Mouse (Mus musculus): Measurements from ENCODE around the gene Pnrc1. TPM values are rescaled to one million over a fixed set of nuclear protein-coding genes. Genes with fewer than 3 reads are reported as not detected.

Gene Pnrc1
- total and polyA plus RNA-seq, 3 experiments: 27.8 to 35.3 (median 32.2) TPM

DNA sequence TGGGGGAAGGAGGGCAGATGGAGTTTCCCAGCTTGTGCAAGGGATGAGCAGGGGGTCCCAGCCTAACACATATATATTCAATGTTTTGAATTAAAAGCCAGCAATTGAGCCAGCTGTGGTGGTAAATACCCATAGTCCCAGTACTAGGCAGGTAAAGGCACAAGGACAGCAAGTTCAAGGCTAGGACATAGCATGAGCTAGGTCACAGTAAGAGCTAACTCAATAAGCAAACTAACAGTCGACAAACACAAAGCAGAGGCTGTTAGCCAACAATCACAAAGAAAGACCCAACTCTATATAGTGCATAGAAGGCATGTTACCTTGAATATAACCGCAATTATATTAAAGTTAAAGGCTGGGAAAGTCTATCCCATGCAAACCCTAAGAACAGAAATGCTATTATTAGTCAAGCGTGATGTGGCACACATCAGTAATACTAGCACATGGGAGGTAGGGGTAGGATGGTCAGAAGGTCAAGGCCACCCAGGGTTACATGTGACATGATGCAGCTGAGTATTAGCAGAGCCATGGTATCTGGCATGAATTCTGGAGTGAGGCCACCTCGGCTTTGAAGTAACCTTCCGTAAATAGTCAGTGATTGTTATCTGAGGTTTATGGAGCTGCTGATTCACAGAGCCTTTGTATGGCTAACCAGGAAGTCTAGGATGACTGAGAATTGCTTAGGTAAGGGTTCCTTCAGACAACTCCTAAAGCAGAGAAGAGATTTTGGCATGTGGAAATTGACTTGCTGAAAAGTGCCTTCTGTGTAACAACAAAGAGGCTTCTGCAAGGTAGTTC lies 5.7 kb downstream of the Pnrc1 start:
- in situ Hi-C loops (cut with MboI; ENCODE audit: low pct_ligation_motif_present, low pct_unique_long_range_greater_than_20kb, low sequenced_read_pairs) (loop anchor here (10.0 kb wide), 1 partner anchor 139 kb away; no protein-coding TSS in a partner anchor), dilution Hi-C loops (cut with MboI; ENCODE audit: extremely low pct_ligation_motif_present, extremely low pct_unique_long_range_greater_than_20kb, low sequenced_read_pairs) (no loop called here)
- Histone ChIP-seq H3K27ac (ENCODE audit: insufficient read depth, low read depth) (no peak overlapping the region), H3K9me3 (replicated peaks; ENCODE audit: low read length) (peaks cover 3% of the 10 kb centered on the region), H3K36me3 (replicated peaks in 1 of 2; ENCODE audit: control insufficient read depth in 1 of 2, insufficient read depth in 1 of 2, low read length in 1 of 2) (peaks cover 0 to 10% of the 10 kb centered on the region in 2 experiments), H3K4me3 (replicated peaks in 1 of 3; ENCODE audit: low read depth in 2 of 3, low read length in 2 of 3, poor library complexity in 1 of 3) (no peak overlapping the region), H3K4me2 (ENCODE audit: insufficient read depth, low read depth, poor library complexity, severe bottlenecking) (no peak overlapping the region), H3K79me2 (replicated peaks; ENCODE audit: control insufficient read depth, extremely low read depth, insufficient read depth, poor library complexity, severe bottlenecking) (no peaks in the 10 kb centered on the region), H3K27me3 (replicated peaks) (no peaks in the 10 kb centered on the region), H3K4me1 (ENCODE audit: control insufficient read depth in 1 of 2, insufficient read depth in 2 of 2) (peaks cover 3 to 27% of the 10 kb centered on the region in 2 experiments; a peak in 3 of 4 replicates), H3K9ac (ENCODE audit: insufficient read depth, low read depth) (no peak overlapping the region)
- TF ChIP-seq ZC3H11A (IDR thresholded peaks at IDR 0.05; ENCODE audit: low read depth, low read length) (no peak), TBP (conservative IDR thresholded peaks at IDR 0.05; ENCODE audit: low read depth, low read length) (no peak), NELFE (IDR thresholded peaks at IDR 0.05; ENCODE audit: low read depth, low read length) (no peak), E2F4 (IDR thresholded peaks at IDR 0.05; ENCODE audit: insufficient replicate concordance, low read depth, low read length) (no peak), JUND (conservative IDR thresholded peaks at IDR 0.05; ENCODE audit: low read depth, low read length) (no peak), CHD1 (IDR thresholded peaks at IDR 0.05; ENCODE audit: low read depth, low read length) (no peak)
- no peak for DNase-seq (ENCODE audit: extremely low read depth)

DNA sequence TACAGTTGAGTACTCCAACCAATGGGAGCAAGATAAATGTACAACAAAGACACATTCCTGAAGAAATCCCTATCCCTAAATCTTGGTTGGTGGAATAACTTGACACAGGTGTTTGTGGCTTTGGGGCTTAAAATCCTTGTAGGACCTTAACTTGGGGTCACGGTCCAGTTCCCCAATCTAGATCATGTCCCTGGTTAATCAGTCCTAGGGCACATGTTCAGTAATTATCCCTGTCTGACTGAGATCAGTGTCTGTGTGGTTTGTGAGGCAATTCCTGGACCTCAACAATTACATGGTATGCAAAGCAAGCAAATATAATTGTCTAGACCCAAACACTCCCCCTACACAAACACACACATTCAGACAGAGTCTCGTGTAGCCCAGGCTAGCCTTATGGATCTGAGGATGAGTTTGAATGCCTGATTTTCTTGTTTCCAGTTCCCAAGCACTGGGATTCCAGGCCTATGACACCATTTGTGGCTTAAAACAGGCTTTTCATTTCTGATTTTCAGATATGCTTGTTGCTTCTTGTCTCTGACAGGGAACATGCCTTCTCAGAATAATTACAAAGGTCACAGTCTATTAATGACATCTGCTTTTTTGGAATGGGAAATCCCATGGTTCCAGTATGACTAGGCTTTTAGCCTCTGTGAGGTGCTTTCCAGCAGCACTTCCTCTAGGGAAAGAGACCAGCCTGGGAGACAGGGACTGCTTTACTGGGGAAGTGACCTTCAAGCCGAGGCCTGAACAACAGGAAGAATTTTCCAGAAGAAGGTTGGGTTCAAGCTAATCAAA lies 7.9 kb downstream of the Pnrc1 start:
- in situ Hi-C loops (cut with MboI; ENCODE audit: low pct_ligation_motif_present, low pct_unique_long_range_greater_than_20kb, low sequenced_read_pairs): loop anchor here (10.0 kb wide), 1 partner anchor 137 kb away; no protein-coding TSS in a partner anchor
- H3K4me1 ChIP-seq (ENCODE audit: control insufficient read depth in 1 of 2, insufficient read depth in 2 of 2): peaks cover 3 to 19% of the 10 kb centered on the region in 2 experiments; a peak in 3 of 4 replicates
- peaks cover 3% of the 10 kb centered on the region for H3K9me3 ChIP-seq (replicated peaks; ENCODE audit: low read length)
- no peak overlapping the region for H3K4me2 ChIP-seq (ENCODE audit: insufficient read depth, low read depth, poor library complexity, severe bottlenecking)
- dilution Hi-C loops (cut with MboI; ENCODE audit: extremely low pct_ligation_motif_present, extremely low pct_unique_long_range_greater_than_20kb, low sequenced_read_pairs): no loop called here
- H3K4me3 ChIP-seq (replicated peaks in 1 of 3; ENCODE audit: low read depth in 2 of 3, low read length in 2 of 3, poor library complexity in 1 of 3): no peak overlapping the region
- no peak overlapping the region for H3K27ac ChIP-seq (ENCODE audit: insufficient read depth, low read depth)
- TF ChIP-seq MAZ (IDR thresholded peaks at IDR 0.05; ENCODE audit: low read depth, low read length): no peak
- peak; percentile 36; the same call in 1 of the 2 replicates for TF ChIP-seq EP300 (IDR thresholded peaks at IDR 0.05; ENCODE audit: low read length)
- TF ChIP-seq IRF4 (IDR thresholded peaks at IDR 0.05; ENCODE audit: low read depth, low read length): peak; percentile 34; the same call in 1 of the 2 replicates
- no peaks in the 10 kb centered on the region for H3K79me2 ChIP-seq (replicated peaks; ENCODE audit: control insufficient read depth, extremely low read depth, insufficient read depth, poor library complexity, severe bottlenecking)
- no peak for DNase-seq (ENCODE audit: extremely low read depth)
- peaks cover 0 to 13% of the 10 kb centered on the region in 2 experiments for H3K36me3 ChIP-seq (replicated peaks in 1 of 2; ENCODE audit: control insufficient read depth in 1 of 2, insufficient read depth in 1 of 2, low read length in 1 of 2)
- H3K27me3 ChIP-seq (replicated peaks): no peaks in the 10 kb centered on the region
- no peak overlapping the region for H3K9ac ChIP-seq (ENCODE audit: insufficient read depth, low read depth)

DNA sequence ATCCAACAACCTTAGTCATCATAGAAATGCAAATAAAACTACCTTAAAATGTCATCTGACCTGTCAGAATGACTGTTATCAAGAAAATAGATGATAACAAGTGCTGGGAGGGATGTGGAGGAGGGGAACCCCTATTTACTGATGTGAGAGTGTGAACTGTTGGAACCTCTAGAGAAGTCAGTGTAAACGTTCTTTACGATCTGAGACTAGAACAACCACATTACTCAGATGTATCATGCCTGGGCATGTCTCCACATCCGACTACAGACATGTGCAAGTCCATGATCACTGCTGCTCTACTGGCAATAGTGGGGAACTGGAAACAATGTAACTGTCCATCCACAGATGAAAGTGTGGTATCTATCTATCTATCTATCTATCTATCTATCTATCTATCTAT lies 16.5 kb downstream of the Pnrc1 start:
- no peak for DNase-seq (ENCODE audit: extremely low read depth)
- in situ Hi-C loops (cut with MboI; ENCODE audit: low pct_ligation_motif_present, low pct_unique_long_range_greater_than_20kb, low sequenced_read_pairs) (loop anchor here (5.0 kb wide), 1 partner anchor 36 kb away; no protein-coding TSS in a partner anchor), dilution Hi-C loops (cut with MboI; ENCODE audit: extremely low pct_ligation_motif_present, extremely low pct_unique_long_range_greater_than_20kb, low sequenced_read_pairs) (no loop called here)
- Histone ChIP-seq H3K27me3 (replicated peaks) (no peaks in the 10 kb centered on the region), H3K79me2 (replicated peaks; ENCODE audit: control insufficient read depth, extremely low read depth, insufficient read depth, poor library complexity, severe bottlenecking) (no peaks in the 10 kb centered on the region), H3K4me2 (ENCODE audit: insufficient read depth, low read depth, poor library complexity, severe bottlenecking) (no peak overlapping the region), H3K4me3 (replicated peaks in 1 of 3; ENCODE audit: low read depth in 2 of 3, low read length in 2 of 3, poor library complexity in 1 of 3) (no peak overlapping the region), H3K9ac (ENCODE audit: insufficient read depth, low read depth) (no peak overlapping the region), H3K36me3 (replicated peaks in 1 of 2; ENCODE audit: control insufficient read depth in 1 of 2, insufficient read depth in 1 of 2, low read length in 1 of 2) (peaks cover 0 to 7% of the 10 kb centered on the region in 2 experiments), H3K27ac (ENCODE audit: insufficient read depth, low read depth) (no peak overlapping the region), H3K4me1 (ENCODE audit: control insufficient read depth in 1 of 2, insufficient read depth in 2 of 2) (peaks cover 12 to 31% of the 10 kb centered on the region in 2 experiments), H3K9me3 (replicated peaks; ENCODE audit: low read length) (no peaks in the 10 kb centered on the region)
- TF ChIP-seq TCF12 (IDR thresholded peaks at IDR 0.05; ENCODE audit: low read depth, low read length): no peak
- no peak for TF ChIP-seq GABPA (IDR thresholded peaks at IDR 0.05; ENCODE audit: insufficient replicate concordance, low read depth, low read length)
- no peak for TF ChIP-seq ETS1 (conservative IDR thresholded peaks at IDR 0.05; ENCODE audit: low read depth, low read length)
- no peak for TF ChIP-seq HCFC1 (IDR thresholded peaks at IDR 0.05; ENCODE audit: low read depth, low read length)
- no peak for TF ChIP-seq KAT2A (IDR thresholded peaks at IDR 0.05; ENCODE audit: insufficient replicate concordance, low read length)
- no peak for TF ChIP-seq ZKSCAN1 (IDR thresholded peaks at IDR 0.05; ENCODE audit: borderline replicate concordance, low read depth, low read length)
- no peak for TF ChIP-seq MEF2A (IDR thresholded peaks at IDR 0.05; ENCODE audit: borderline replicate concordance, low read depth, low read length)
- TF ChIP-seq MAFK (IDR thresholded peaks at IDR 0.05; ENCODE audit: insufficient replicate concordance, low read length): no peak
- TF ChIP-seq ZMIZ1 (IDR thresholded peaks at IDR 0.05; ENCODE audit: low read depth, low read length): no peak
- TF ChIP-seq IRF4 (IDR thresholded peaks at IDR 0.05; ENCODE audit: low read depth, low read length): peak; percentile 39; the same call in 1 of the 2 replicates
- no peak for TF ChIP-seq MAZ (IDR thresholded peaks at IDR 0.05; ENCODE audit: low read depth, low read length)
- TF ChIP-seq BHLHE40 (IDR thresholded peaks at IDR 0.05; ENCODE audit: low read depth, low read length): no peak
- TF ChIP-seq ELF1 (IDR thresholded peaks at IDR 0.05; ENCODE audit: low read depth, low read length): no peak
- no peak for TF ChIP-seq E2F4 (IDR thresholded peaks at IDR 0.05; ENCODE audit: insufficient replicate concordance, low read depth, low read length)
- TF ChIP-seq SMC3 (IDR thresholded peaks at IDR 0.05; ENCODE audit: low read depth, low read length): no peak
